In genomic region chr16:56486461-56486860, GRCm38 (mm10) we compare ENCODE assay signal across 12 mouse cellular contexts. TPM values are rescaled to one million over a fixed set of nuclear protein-coding genes. Genes with fewer than 3 reads are reported as not detected.
DNase-seq lines count a peak whose midpoint lies in the region; ATAC-seq and TF ChIP-seq lines count a peak whose summit lies in the region.
"Had no signal": no experiment of that assay in that cellular context is flagged by ENCODE, and none has a peak within 500 bp of the region (broad histone marks: within the 10 kb centered on the region; RNA-seq: fewer than 3 reads in every experiment).

No protein-coding gene starts in this region.

- intact Hi-C loops in gastrocnemius, adult 2 months (cut with DNase I), result loop anchor here (5.0 kb wide), 1 partner anchor 36 kb away; no protein-coding TSS in a partner anchor

- no peak overlapping the region for H3K27ac ChIP-seq in forebrain, embryonic 14.5 days (ENCODE audit: low read depth, low read length)
- H3K27ac ChIP-seq in forebrain, embryonic 12.5 days, result no peak overlapping the region
- H3K27ac ChIP-seq in ES-E14 (ENCODE audit: insufficient read depth, low read depth, low read length, poor library complexity, severe bottlenecking), result no peak overlapping the region
- H3K27ac ChIP-seq in gastrocnemius, adult 2 months, result no peak overlapping the region
- H3K27ac ChIP-seq: limb, embryonic 12.5 days; stomach, embryonic 15.5 days had no signal

- H3K27me3 ChIP-seq in forebrain, embryonic 14.5 days (replicated peaks; ENCODE audit: control insufficient read depth, insufficient read depth, low read length), result no peaks in the 10 kb centered on the region
- H3K27me3 ChIP-seq in forebrain, embryonic 12.5 days, result no peaks in the 10 kb centered on the region
- H3K27me3 ChIP-seq: CH12.LX; limb, embryonic 12.5 days; stomach, embryonic 15.5 days had no signal

- no peak overlapping the region for H3K4me2 ChIP-seq in forebrain, embryonic 14.5 days (ENCODE audit: low read length)
- H3K4me2 ChIP-seq in forebrain, embryonic 12.5 days, result no peak overlapping the region
- H3K4me2 ChIP-seq: limb, embryonic 12.5 days; stomach, embryonic 15.5 days had no signal

- no peak overlapping the region for H3K9ac ChIP-seq in forebrain, embryonic 14.5 days (ENCODE audit: low read length)
- H3K9ac ChIP-seq in forebrain, embryonic 12.5 days, result no peak overlapping the region
- no peak overlapping the region for H3K9ac ChIP-seq in ES-E14 (ENCODE audit: insufficient read depth, low read depth, low read length, poor library complexity, severe bottlenecking)
- H3K9ac ChIP-seq: limb, embryonic 12.5 days; stomach, embryonic 15.5 days had no signal

- ATAC-seq in forebrain, embryonic 14.5 days, result no peak
- ATAC-seq in forebrain, embryonic 12.5 days (ENCODE audit: low FRiP score), result no peak

- 12% methylated on average over 4 of the region's 4 CpGs for WGBS in forebrain, embryonic 14.5 days
- 21% methylated on average over 4 of the region's 4 CpGs for WGBS in forebrain, embryonic 12.5 days

- H3K4me1 ChIP-seq in forebrain, embryonic 14.5 days (ENCODE audit: control insufficient read depth, insufficient read depth, low read length), result no peaks in the 10 kb centered on the region
- no peaks in the 10 kb centered on the region for H3K4me1 ChIP-seq in forebrain, embryonic 12.5 days
- no peaks in the 10 kb centered on the region for H3K4me1 ChIP-seq in ES-E14 (ENCODE audit: control insufficient read depth in 2 of 2, insufficient read depth in 2 of 2, low read length in 2 of 2, poor library complexity in 1 of 2)
- H3K4me1 ChIP-seq: limb, embryonic 12.5 days; stomach, embryonic 15.5 days had no signal

- H3K4me3 ChIP-seq in forebrain, embryonic 14.5 days (ENCODE audit: low read depth, low read length), result no peak overlapping the region
- H3K4me3 ChIP-seq in forebrain, embryonic 12.5 days (replicated peaks), result no peak overlapping the region
- H3K4me3 ChIP-seq in ES-E14 (ENCODE audit: insufficient read depth in 1 of 2, low read depth in 1 of 2, low read length in 2 of 2, poor library complexity in 1 of 2, severe bottlenecking in 1 of 2), result no peak overlapping the region
- H3K4me3 ChIP-seq in gastrocnemius, adult 2 months, result no peak overlapping the region
- H3K4me3 ChIP-seq: limb, embryonic 12.5 days; myocyte; stomach, embryonic 15.5 days had no signal

- DNase-seq in forebrain, embryonic 14.5 days (ENCODE audit: low spot score), result peak; percentile 27
- DNase-seq in ES-E14 (ENCODE audit: low read depth, low spot score), result peak; percentile 20
- peak; percentile 52 for DNase-seq in gastrocnemius, adult 2 months
- DNase-seq in kidney, postnatal 25 days, result peak; percentile 48 to 61
- no peak for DNase-seq in T-cell, adult 2 months (ENCODE audit: low spot score)
- no peak for DNase-seq in MN1 (ENCODE audit: low spot score)
- no peak for DNase-seq in layer of hippocampus, adult 18-20 months (ENCODE audit: low spot score in 2 of 2)

- TF ChIP-seq CTCF in gastrocnemius, adult 2 months (IDR thresholded peaks at IDR 0.05), result no peak

- no peaks in the 10 kb centered on the region for H3K9me3 ChIP-seq in forebrain, embryonic 14.5 days (replicated peaks; ENCODE audit: control insufficient read depth, low read length)
- H3K9me3 ChIP-seq in forebrain, embryonic 12.5 days, result no peaks in the 10 kb centered on the region
- H3K9me3 ChIP-seq in ES-E14 (ENCODE audit: control insufficient read depth, insufficient read depth, low read depth, low read length), result no peaks in the 10 kb centered on the region
- H3K9me3 ChIP-seq: limb, embryonic 12.5 days; stomach, embryonic 15.5 days had no signal

- in situ Hi-C loops in ES-E14 (cut with MboI; ENCODE audit: low sequenced_read_pairs in 2 of 2, unreplicated experiment in 2 of 2), result no loop called here

- H3K36me3 ChIP-seq in forebrain, embryonic 14.5 days (ENCODE audit: control insufficient read depth, insufficient read depth, low read length), result no peaks in the 10 kb centered on the region
- H3K36me3 ChIP-seq in forebrain, embryonic 12.5 days (replicated peaks), result no peaks in the 10 kb centered on the region
- no peaks in the 10 kb centered on the region for H3K36me3 ChIP-seq in ES-E14 (ENCODE audit: control insufficient read depth, insufficient read depth, low read length, poor library complexity, severe bottlenecking)
- H3K36me3 ChIP-seq: limb, embryonic 12.5 days; stomach, embryonic 15.5 days had no signal

TF ChIP-seq in ES-E14, 5 proteins besides CTCF, POLR2A, EP300 and RAD21:
- no peak for TF ChIP-seq ZNF384 (IDR thresholded peaks at IDR 0.05; ENCODE audit: low read depth, low read length)
- no peak for TF ChIP-seq ZC3H11A (IDR thresholded peaks at IDR 0.05; ENCODE audit: borderline replicate concordance, low read depth, low read length)
- no peak for TF ChIP-seq HCFC1 (IDR thresholded peaks at IDR 0.05; ENCODE audit: borderline replicate concordance, insufficient read depth, low read length)
- TF ChIP-seq MAFK (IDR thresholded peaks at IDR 0.05; ENCODE audit: insufficient read depth, low read depth, low read length), result no peak
- no peak for TF ChIP-seq CHD2 (IDR thresholded peaks at IDR 0.05; ENCODE audit: low read depth, low read length)

RNA-seq across cellular contexts. Expression of gene Abi3bp, which starts 8.8 kb away (rescaled TPM):
- polyA plus RNA-seq in forebrain, embryonic 14.5 days (2014; fragmentation: Nextera tagmentation; extraction: Ambion mirVana), result 0.18 and 0.26 TPM in 2 replicates
- 0.59 and 0.82 TPM in 2 replicates for polyA plus RNA-seq in forebrain, embryonic 12.5 days (2016; fragmentation: Nextera tagmentation; extraction: Ambion mirVana)
- total RNA-seq in ES-E14 (2012; rRNA removed), result 0.22 and 0.32 TPM in 2 replicates
- total RNA-seq in gastrocnemius, adult 2 months (2021), result 10 to 100 TPM in 1 of 2 experiments, 1 to 10 TPM in 1; 9.9 to 23.1 TPM
- total RNA-seq in layer of hippocampus, adult 18-20 months (2021), result 1 to 10 TPM in 1 of 2 experiments, under 1 TPM in 1; 0.89 to 1.1 TPM
- total RNA-seq: CH12.LX had no signal

Comparison
In these comparisons a context has a peak if more than half of its experiments do, and no peak if none do; other contexts are left out.
1. DNase-seq: peak in forebrain, embryonic 14.5 days (single experiment), ES-E14 (single experiment), gastrocnemius, adult 2 months (single experiment) and kidney, postnatal 25 days (2 of 2); none in T-cell, adult 2 months (single experiment), MN1 (single experiment) and layer of hippocampus, adult 18-20 months (0 of 2).